Mouse (Mus musculus): Measurements from ENCODE around the gene Ackr2. TPM values are rescaled to one million over a fixed set of nuclear protein-coding genes. Genes with fewer than 3 reads are reported as not detected.

Gene Ackr2
- 4.4 and 8.6 TPM in 2 replicates for polyA plus RNA-seq (2012; rRNA removed; ENCODE audit: low replicate concordance)

GRCm38 (mm10) chr9:121898245-121898644 lies at the start of gene Ackr2:
Gene Ackr2 (plus strand): TSS chr9:121898355.

GRCm38 (mm10) chr9:121858153-121858488 lies 40.0 kb upstream of the Ackr2 start, which contains the start of gene Higd1a:
Gene Higd1a (minus strand): TSS chr9:121858362.

GRCm38 (mm10) chr9:121916102-121916501 lies 17.9 kb downstream of the Ackr2 start, which contains the start of gene Cyp8b1:
Gene Cyp8b1 (minus strand): TSS chr9:121916305.

GRCm38 (mm10) chr9:121950418-121951113 lies 52.4 kb downstream of the Ackr2 start, which contains the start of gene Fam198a:
Gene Fam198a (plus strand): TSS chr9:121950988.

Other genes with a start within 250 kb of the Ackr2 start
- 9.1 and 9.3 TPM in 2 replicates for gene Sec22c, start 192.9 kb upstream of the Ackr2 start, polyA plus RNA-seq (2012; rRNA removed; ENCODE audit: low replicate concordance)
- 27.2 and 43.5 TPM in 2 replicates for gene Ss18l2, start 188.0 kb upstream of the Ackr2 start, polyA plus RNA-seq (2012; rRNA removed; ENCODE audit: low replicate concordance)
- 48.9 and 84.0 TPM in 2 replicates for gene Nktr, start 179.2 kb upstream of the Ackr2 start, polyA plus RNA-seq (2012; rRNA removed; ENCODE audit: low replicate concordance)
- 36.5 and 71.2 TPM in 2 replicates for gene Zfp651, start 139.0 kb upstream of the Ackr2 start, polyA plus RNA-seq (2012; rRNA removed; ENCODE audit: low replicate concordance)
- not detected in 2 replicates for gene Klhl40, start 120.7 kb upstream of the Ackr2 start, polyA plus RNA-seq (2012; rRNA removed; ENCODE audit: low replicate concordance)
- gene Hhatl, start 105.8 kb upstream of the Ackr2 start, polyA plus RNA-seq (2012; rRNA removed; ENCODE audit: low replicate concordance) = 0.11 and 4.7 TPM in 2 replicates
- gene Ccdc13, start 58.9 kb upstream of the Ackr2 start, polyA plus RNA-seq (2012; rRNA removed; ENCODE audit: low replicate concordance) = 0.40 TPM in 1 of 2 replicates, not detected in the other
- 22.2 and 37.1 TPM in 2 replicates for gene Higd1a, start 40.0 kb upstream of the Ackr2 start, polyA plus RNA-seq (2012; rRNA removed; ENCODE audit: low replicate concordance)
- 0.14 and 0.41 TPM in 2 replicates for gene Cyp8b1, start 17.9 kb downstream of the Ackr2 start, polyA plus RNA-seq (2012; rRNA removed; ENCODE audit: low replicate concordance)
- 2.0 and 8.1 TPM in 2 replicates for gene Fam198a, start 52.6 kb downstream of the Ackr2 start, polyA plus RNA-seq (2012; rRNA removed; ENCODE audit: low replicate concordance)
- 26.1 and 28.2 TPM in 2 replicates for gene Pomgnt2, start 98.8 kb downstream of the Ackr2 start, polyA plus RNA-seq (2012; rRNA removed; ENCODE audit: low replicate concordance)
- 86.9 and 212 TPM in 2 replicates for gene Snrk, start 218.9 kb downstream of the Ackr2 start, polyA plus RNA-seq (2012; rRNA removed; ENCODE audit: low replicate concordance)

Measured in subcutaneous adipose tissue, adult 2 months (tissue).